Mouse (Mus musculus) ovary, adult 2 months (tissue): ENCODE measurements around the gene Gpr83. TPM values are rescaled to one million over a fixed set of nuclear protein-coding genes. Genes with fewer than 3 reads are reported as not detected.

Experiments used
- polyA plus RNA-seq: library from polyadenylated mRNA; depleted of rRNA; stranded (reverse); fragments of >200 nt; gene quantifications from 2 replicates; pipeline ENCODE4 v1.2.3, GENCODE M21; 2012; rRNA removed

Gene Gpr83
- 1.8 and 3.0 TPM in 2 replicates for polyA plus RNA-seq

DNA sequence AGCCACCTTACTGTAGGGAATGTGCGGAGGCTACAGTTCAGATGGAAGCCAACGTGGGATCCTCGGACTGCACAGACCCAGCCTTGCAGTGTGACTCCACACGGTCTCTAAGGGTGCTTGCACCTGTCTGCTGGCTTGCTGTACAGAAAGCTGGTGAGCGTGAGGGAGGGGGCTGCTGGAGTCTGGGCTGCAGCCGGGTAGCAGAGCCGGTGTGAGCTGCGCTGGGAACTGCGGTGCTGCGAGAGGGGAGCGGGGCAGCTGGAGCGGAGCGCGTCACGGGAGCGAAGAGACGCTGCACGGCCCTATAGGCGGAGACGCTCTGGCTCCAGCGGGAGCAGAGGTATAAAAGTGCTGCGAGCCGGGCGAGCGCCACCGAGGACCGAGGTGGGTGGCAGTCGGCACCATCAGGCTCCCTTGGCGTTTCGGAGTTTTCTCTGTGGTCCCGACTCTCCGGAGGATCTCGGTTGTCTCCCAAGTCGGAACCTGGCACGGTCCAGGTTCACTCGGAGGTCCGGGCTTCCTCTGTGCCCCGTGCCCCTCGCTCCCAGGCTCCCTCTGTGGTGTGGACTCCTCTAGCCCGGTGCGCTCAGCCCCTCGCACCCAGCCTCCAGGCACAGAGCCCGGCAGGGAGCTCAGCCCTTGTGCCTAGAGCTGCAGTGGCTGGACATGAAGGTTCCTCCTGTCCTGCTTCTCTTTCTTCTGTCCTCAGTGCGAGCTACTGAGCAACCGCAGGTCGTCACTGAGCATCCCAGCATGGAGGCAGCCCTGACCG lies at the start of gene Gpr83:
Gpr83 (plus strand) TSS at position 343 of the 772 bp plus-strand sequence.

DNA sequence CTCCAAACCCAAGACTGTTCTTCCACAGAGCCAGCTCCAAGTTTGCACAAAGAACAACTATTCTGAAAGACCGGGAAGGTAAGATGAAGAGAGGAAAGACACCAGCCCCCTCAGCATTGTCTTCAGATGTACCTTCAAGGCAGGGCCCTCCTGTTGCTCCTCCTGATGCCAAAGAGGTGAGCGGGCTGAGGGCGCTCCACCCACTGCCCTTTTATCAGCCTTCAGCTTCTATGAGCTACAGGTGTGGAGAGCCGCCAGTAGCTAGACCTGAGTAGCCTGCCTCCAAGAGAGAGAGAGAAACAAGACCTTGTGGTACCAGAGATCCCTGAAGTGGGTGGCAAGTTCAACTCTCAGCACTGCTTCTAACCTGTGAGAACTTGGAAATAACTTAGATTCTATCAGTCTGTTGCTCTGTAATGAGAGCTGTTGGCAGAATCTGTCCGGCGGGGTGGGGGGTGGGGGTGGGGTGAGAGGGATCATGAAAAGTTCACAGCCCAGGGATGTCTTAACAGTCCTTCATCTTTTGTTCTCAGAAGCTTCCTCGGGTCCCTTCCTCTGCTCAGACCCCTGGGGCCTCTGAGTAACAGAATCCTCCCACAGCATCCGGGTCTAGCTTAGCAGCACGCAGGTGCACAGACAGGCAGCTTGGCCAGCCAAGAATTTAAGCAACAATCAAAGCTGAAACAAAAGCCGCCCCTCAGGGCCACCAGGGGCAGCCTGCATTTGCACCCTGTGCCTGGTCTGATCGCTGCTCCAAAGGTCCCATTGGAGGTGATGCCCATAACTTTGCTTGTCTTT lies 43.8 kb downstream of the Gpr83 start, which contains the start of gene Izumo1r:
Izumo1r (minus strand) TSS at position 369 of the 798 bp plus-strand sequence.

Other genes starting within 250 kb of the Gpr83 start
- 53.9 and 61.7 TPM in 2 replicates for gene Amotl1, start 215.2 kb upstream of the Gpr83 start, polyA plus RNA-seq
- gene Piwil4, start 119.5 kb upstream of the Gpr83 start, polyA plus RNA-seq, result 1.2 TPM in 2 replicates
- gene Fut4, start 107.8 kb upstream of the Gpr83 start, polyA plus RNA-seq, result 3.1 and 5.8 TPM in 2 replicates
- not detected in 2 replicates for gene 1700012B09Rik, start 89.2 kb upstream of the Gpr83 start, polyA plus RNA-seq
- gene Mre11a, start 75.6 kb upstream of the Gpr83 start, polyA plus RNA-seq, result 3.1 and 3.3 TPM in 2 replicates
- 3.3 and 7.0 TPM in 2 replicates for gene Ankrd49, start 75.4 kb upstream of the Gpr83 start, polyA plus RNA-seq
- gene Izumo1r, start 43.7 kb downstream of the Gpr83 start, polyA plus RNA-seq, result 12.0 and 14.3 TPM in 2 replicates
- gene Panx1, start 185.3 kb downstream of the Gpr83 start, polyA plus RNA-seq, result 48.6 and 56.0 TPM in 2 replicates